Mouse (Mus musculus) G1E (cell line): Measurements from ENCODE around the gene Fam107a. TPM values are rescaled to one million over a fixed set of nuclear protein-coding genes. Genes with fewer than 3 reads are reported as not detected.

Experiments
- ATAC-seq: 2 replicates; pipeline ENCODE4 v1.8.0; 2016; ENCODE audit warnings: mild to moderate bottlenecking; ENCODE audit not compliant: insufficient number of reproducible peaks, poor library complexity, low FRiP score, severe bottlenecking; ENCODE audit errors: extremely low read depth
- DNase-seq: peaks from one replicate; pipeline ENCODE4 v3.0.0; 2012; ENCODE audit warnings: low spot score
- H3K27me3 ChIP-seq: 2 replicates; pipeline ENCODE4 v1.6.1; 2012; ENCODE audit warnings: mild to moderate bottlenecking, low read length, inconsistent platforms; ENCODE audit not compliant: insufficient read depth
- H3K36me3 ChIP-seq: replicated peaks from 2 replicates; pipeline ENCODE3; 2012; ENCODE audit warnings: mild to moderate bottlenecking, inconsistent platforms
- H3K4me1 ChIP-seq: 2 replicates; pipeline ENCODE4 v1.6.1; 2012; ENCODE audit warnings: low read depth, low read length, inconsistent platforms, mixed read lengths; ENCODE audit not compliant: insufficient read depth
- H3K4me3 ChIP-seq: 2 replicates; pipeline ENCODE4 v1.5.1; 2012; ENCODE audit warnings: low read depth, mild to moderate bottlenecking, inconsistent platforms, low read length, moderate library complexity, mixed read lengths
- H3K9me3 ChIP-seq: replicated peaks from 2 replicates; pipeline ENCODE4 v1.6.1; 2012; ENCODE audit warnings: inconsistent platforms
- CTCF ChIP-seq: IDR thresholded peaks from 2 replicates; pipeline ENCODE4 v1.5.1; 2012; ENCODE audit warnings: low read depth, low read length, inconsistent platforms, mixed read lengths
- GATA1 ChIP-seq: IDR thresholded peaks from 2 replicates; pipeline ENCODE4 v1.6.1; 2012; ENCODE audit warnings: borderline replicate concordance, low read length, inconsistent platforms, mixed read lengths
- GATA2 ChIP-seq: IDR thresholded peaks from 2 replicates; pipeline ENCODE4 v1.6.1; 2012; ENCODE audit warnings: low read depth, low read length, inconsistent platforms, borderline replicate concordance
- POLR2AphosphoS5 ChIP-seq: IDR thresholded peaks from 2 replicates; pipeline ENCODE4 v1.6.1; 2012; ENCODE audit warnings: low read depth, low read length, inconsistent platforms; ENCODE audit not compliant: insufficient replicate concordance
- TAL1 ChIP-seq: conservative IDR thresholded peaks from 2 replicates; pipeline ENCODE4 v1.6.1; 2012; ENCODE audit warnings: low read depth, low read length, inconsistent platforms, mixed read lengths
- polyA plus RNA-seq: library from polyadenylated mRNA; stranded (reverse); fragments of >175 nt; gene quantifications from 2 replicates; pipeline ENCODE4 v1.2.3, GENCODE M21; 2012
- total RNA-seq, 2 experiments: library from RNA; stranded (forward) in 1 of 2; stranded (reverse) in 1 of 2; fragments of 200-1000 nt in 1 of 2; fragments of >200 nt in 1 of 2; fragmentation: Nextera tagmentation in 1 of 2; gene quantifications; 2 replicates each; pipeline ENCODE4 v1.2.3; 2014 to 2017

Fam107a gene
- total and polyA plus RNA-seq, 3 experiments: 0.05 TPM; not detected in 2

- Histone ChIP-seq H3K27me3 (peaks cover 37% of the 10 kb centered on the region), H3K36me3 (no peaks in the 10 kb centered on the region), H3K4me1 (no peaks in the 10 kb centered on the region), H3K4me3 (no peak overlapping the region), H3K9me3 (no peaks in the 10 kb centered on the region)
- DNase-seq (no peak), ATAC-seq (no peak)
- no peak for TF ChIP-seq TAL1
- no peak for TF ChIP-seq CTCF
- TF ChIP-seq POLR2AphosphoS5: no peak
- TF ChIP-seq GATA2: no peak
- no peak for TF ChIP-seq GATA1
Measured at GRCm38 (mm10) chr14:8255076-8255729, 62.6 kb downstream of the Fam107a start.

- Histone ChIP-seq H3K36me3 (no peaks in the 10 kb centered on the region), H3K4me1 (no peaks in the 10 kb centered on the region), H3K9me3 (no peaks in the 10 kb centered on the region), H3K4me3 (no peak overlapping the region), H3K27me3 (peaks cover 13% of the 10 kb centered on the region)
- TF ChIP-seq TAL1: no peak
- TF ChIP-seq CTCF: no peak
- no peak for TF ChIP-seq GATA2
- no peak for TF ChIP-seq GATA1
- TF ChIP-seq POLR2AphosphoS5: no peak
- no peak for ATAC-seq
- DNase-seq: no peak
Measured at GRCm38 (mm10) chr14:8251330-8251885, 66.4 kb downstream of the Fam107a start.

- TF ChIP-seq TAL1 (no peak), GATA1 (no peak), POLR2AphosphoS5 (no peak), GATA2 (no peak), CTCF (no peak)
- ATAC-seq (no peak), DNase-seq (no peak)
Measured at GRCm38 (mm10) chr14:8250141-8250871, 67.5 kb downstream of the Fam107a start.

GRCm38 (mm10) chr14:8249206-8249605 lies 68.6 kb downstream of the Fam107a start:
- no peaks in the 10 kb centered on the region for H3K4me1 ChIP-seq
- H3K9me3 ChIP-seq: no peaks in the 10 kb centered on the region
- H3K36me3 ChIP-seq: no peaks in the 10 kb centered on the region
- DNase-seq (no peak), ATAC-seq (no peak)
- TF ChIP-seq TAL1 (no peak), POLR2AphosphoS5 (no peak), GATA2 (no peak), GATA1 (no peak), CTCF (no peak)
- peaks cover 10% of the 10 kb centered on the region for H3K27me3 ChIP-seq
- H3K4me3 ChIP-seq: no peak overlapping the region

More at GRCm38 (mm10) chr14:8250141-8250871, 67.5 kb downstream of the Fam107a start:
- no peak overlapping the region for H3K4me3 ChIP-seq
- no peaks in the 10 kb centered on the region for H3K9me3 ChIP-seq
- no peaks in the 10 kb centered on the region for H3K4me1 ChIP-seq
- no peaks in the 10 kb centered on the region for H3K36me3 ChIP-seq
- H3K27me3 ChIP-seq: peaks cover 10% of the 10 kb centered on the region

GRCm38 (mm10) chr14:8246878-8247277 lies 70.9 kb downstream of the Fam107a start:
- Histone ChIP-seq H3K36me3 (no peaks in the 10 kb centered on the region), H3K27me3 (peaks cover 14% of the 10 kb centered on the region), H3K9me3 (no peaks in the 10 kb centered on the region), H3K4me3 (no peak overlapping the region), H3K4me1 (no peaks in the 10 kb centered on the region)
- TF ChIP-seq TAL1: no peak
- no peak for TF ChIP-seq POLR2AphosphoS5
- no peak for TF ChIP-seq GATA1
- TF ChIP-seq CTCF: no peak
- TF ChIP-seq GATA2: no peak
- no peak for DNase-seq
- ATAC-seq: no peak

Other genes with a start within 250 kb of the Fam107a start
- gene Rpp14, start 237.7 kb downstream of the Fam107a start, total RNA-seq (2014; fragmentation: Nextera tagmentation): 11.2 and 12.0 TPM in 2 replicates
- gene Rpp14, start 237.7 kb downstream of the Fam107a start, total RNA-seq (2017): 52.7 and 62.4 TPM in 2 replicates
- gene Rpp14, start 237.7 kb downstream of the Fam107a start, polyA plus RNA-seq: 3.0 and 7.1 TPM in 2 replicates
- gene Pxk, start 219.8 kb downstream of the Fam107a start, total RNA-seq (2014; fragmentation: Nextera tagmentation): 10.9 and 14.0 TPM in 2 replicates
- 5.3 and 6.1 TPM in 2 replicates for gene Pxk, start 219.8 kb downstream of the Fam107a start, total RNA-seq (2017)
- 2.1 and 2.7 TPM in 2 replicates for gene Pxk, start 219.8 kb downstream of the Fam107a start, polyA plus RNA-seq
- gene Pdhb, start 145.0 kb downstream of the Fam107a start, total RNA-seq (2014; fragmentation: Nextera tagmentation): 76.1 and 91.4 TPM in 2 replicates
- gene Pdhb, start 145.0 kb downstream of the Fam107a start, total RNA-seq (2017): 141 and 182 TPM in 2 replicates
- 72.1 and 79.4 TPM in 2 replicates for gene Pdhb, start 145.0 kb downstream of the Fam107a start, polyA plus RNA-seq
- 3.1 and 4.6 TPM in 2 replicates for gene Kctd6, start 103.9 kb downstream of the Fam107a start, total RNA-seq (2014; fragmentation: Nextera tagmentation)
- 9.3 and 9.9 TPM in 2 replicates for gene Kctd6, start 103.9 kb downstream of the Fam107a start, total RNA-seq (2017)
- 0.64 and 0.70 TPM in 2 replicates for gene Kctd6, start 103.9 kb downstream of the Fam107a start, polyA plus RNA-seq
- gene Acox2, start 58.7 kb downstream of the Fam107a start, total RNA-seq (2014; fragmentation: Nextera tagmentation): not detected in 2 replicates
- gene Acox2, start 58.7 kb downstream of the Fam107a start, total RNA-seq (2017): not detected in 2 replicates
- not detected in 2 replicates for gene Acox2, start 58.7 kb downstream of the Fam107a start, polyA plus RNA-seq
- gene Oit1, start 60.7 kb upstream of the Fam107a start, total RNA-seq (2014; fragmentation: Nextera tagmentation): not detected in 2 replicates
- not detected in 2 replicates for gene Oit1, start 60.7 kb upstream of the Fam107a start, total RNA-seq (2017)
- not detected in 2 replicates for gene Oit1, start 60.7 kb upstream of the Fam107a start, polyA plus RNA-seq